Mouse (Mus musculus) urinary bladder, postnatal 14 days (tissue): ENCODE measurements at regions not wholly inside any gene's neighbourhood (a gene's known extent, or its start where the extent isn't known, plus 50 kb on each side); places are given as distances from the start of the nearest gene placed in this dataset.
A peak's percentile ranks its signal among the peaks of the same experiment; 100 is the strongest.
"Not testable (repeated sequence)": the region's sequence is repeated elsewhere in the genome, so short reads cannot be mapped to it uniquely, and the experiment has no call there.

Source experiments
- DNase-seq: peaks from one replicate; pipeline ENCODE4 v3.0.0; 2021; ENCODE audit warnings: low spot score

- no peak for DNase-seq
These were observed 50.7 kb upstream of the Wdr26 start for GRCm38 (mm10) chr1:181262496-181262895.

GRCm38 (mm10) chr1:181263216-181263615 lies 51.4 kb upstream of the Wdr26 start:
- no peak for DNase-seq

- not testable (repeated sequence) for DNase-seq
These were observed 58.7 kb upstream of the Wdr26 start for GRCm38 (mm10) chr1:181270469-181270868.

- no peak for DNase-seq
These were observed 59.4 kb upstream of the Wdr26 start for GRCm38 (mm10) chr1:181271164-181271563.

- no peak for DNase-seq
These were observed 60.0 kb upstream of the Wdr26 start for GRCm38 (mm10) chr1:181271821-181272220.

- DNase-seq, result peak; percentile 88
These were observed 61.0 kb upstream of the Wdr26 start for GRCm38 (mm10) chr1:181272622-181273296.

- DNase-seq, result no peak
These were observed 61.9 kb upstream of the Wdr26 start for GRCm38 (mm10) chr1:181273540-181274204.

GRCm38 (mm10) chr1:181280826-181281225 lies 69.0 kb upstream of the Wdr26 start:
- no peak for DNase-seq

GRCm38 (mm10) chr1:181282986-181283385 lies 69.4 kb upstream of the Cnih3 start:
- DNase-seq, result not testable (repeated sequence)

GRCm38 (mm10) chr1:181283539-181283938 lies 68.9 kb upstream of the Cnih3 start:
- not testable (repeated sequence) for DNase-seq

GRCm38 (mm10) chr1:181284301-181285197 lies 67.9 kb upstream of the Cnih3 start:
- no peak for DNase-seq

- no peak for DNase-seq
These were observed 66.8 kb upstream of the Cnih3 start for GRCm38 (mm10) chr1:181285600-181285999.

- peak; percentile 40 for DNase-seq
These were observed 66.3 kb upstream of the Cnih3 start for GRCm38 (mm10) chr1:181286146-181286545.

GRCm38 (mm10) chr1:181287166-181287565 lies 65.3 kb upstream of the Cnih3 start:
- DNase-seq, result no peak

GRCm38 (mm10) chr1:181289385-181290035 lies 62.9 kb upstream of the Cnih3 start:
- no peak for DNase-seq

GRCm38 (mm10) chr1:181291202-181291601 lies 61.2 kb upstream of the Cnih3 start:
- no peak for DNase-seq

GRCm38 (mm10) chr1:181291966-181292365 lies 60.5 kb upstream of the Cnih3 start:
- DNase-seq, result no peak

GRCm38 (mm10) chr1:181293079-181293865 lies 59.2 kb upstream of the Cnih3 start:
- DNase-seq, result no peak

GRCm38 (mm10) chr1:181295651-181296050 lies 56.8 kb upstream of the Cnih3 start:
- no peak for DNase-seq

- DNase-seq, result no peak
These were observed 54.4 kb upstream of the Cnih3 start for GRCm38 (mm10) chr1:181298063-181298462.

- DNase-seq, result no peak
These were observed 53.3 kb upstream of the Cnih3 start for GRCm38 (mm10) chr1:181299075-181299665.
